Mouse (Mus musculus): ENCODE results near the gene Klhl21. TPM values are rescaled to one million over a fixed set of nuclear protein-coding genes. Genes with fewer than 3 reads are reported as not detected.

Gene Klhl21
- polyA plus RNA-seq (2014; fragmentation: Illumina TruSeq; extraction: RNeasy Lipid Tissue Mini Kit (QIAGEN cat#74804); ENCODE audit: low replicate concordance), result 1.1 TPM

GRCm38 (mm10) chr4:152008622-152009075, at the start of gene Klhl21:
TSS of gene Klhl21 (plus strand) at chr4:152008803.

GRCm38 (mm10) chr4:151988342-151989109, 20.1 kb upstream of the Klhl21 start, which contains the start of gene Thap3:
TSS of gene Thap3 (minus strand) at chr4:151988997.

GRCm38 (mm10) chr4:151996173-151996950, 12.2 kb upstream of the Klhl21 start, which contains the start of gene Phf13:
TSS of gene Phf13 (minus strand) at chr4:151996258.

GRCm38 (mm10) chr4:152027524-152027923, 18.9 kb downstream of the Klhl21 start, which contains the start of gene Zbtb48:
TSS of gene Zbtb48 (minus strand) at chr4:152027671.

GRCm38 (mm10) chr4:152038225-152038984, 29.8 kb downstream of the Klhl21 start, which contains the start of gene Tas1r1:
TSS of gene Tas1r1 (minus strand) at chr4:152038568.

GRCm38 (mm10) chr4:152038985-152039830, 30.6 kb downstream of the Klhl21 start, which contains the start of gene Nol9:
TSS of gene Nol9 (plus strand) at chr4:152039321.

Other genes starting within 250 kb of the Klhl21 start
- 30.6 TPM for gene Camta1, start 146.9 kb upstream of the Klhl21 start, polyA plus RNA-seq (2014; fragmentation: Illumina TruSeq; extraction: RNeasy Lipid Tissue Mini Kit (QIAGEN cat#74804); ENCODE audit: low replicate concordance)
- 17.6 TPM for gene Dnajc11, start 75.1 kb upstream of the Klhl21 start, polyA plus RNA-seq (2014; fragmentation: Illumina TruSeq; extraction: RNeasy Lipid Tissue Mini Kit (QIAGEN cat#74804); ENCODE audit: low replicate concordance)
- not detected for gene Thap3, start 19.8 kb upstream of the Klhl21 start, polyA plus RNA-seq (2014; fragmentation: Illumina TruSeq; extraction: RNeasy Lipid Tissue Mini Kit (QIAGEN cat#74804); ENCODE audit: low replicate concordance)
- gene Phf13, start 12.5 kb upstream of the Klhl21 start, polyA plus RNA-seq (2014; fragmentation: Illumina TruSeq; extraction: RNeasy Lipid Tissue Mini Kit (QIAGEN cat#74804); ENCODE audit: low replicate concordance), result 4.8 TPM
- gene Zbtb48, start 18.9 kb downstream of the Klhl21 start, polyA plus RNA-seq (2014; fragmentation: Illumina TruSeq; extraction: RNeasy Lipid Tissue Mini Kit (QIAGEN cat#74804); ENCODE audit: low replicate concordance), result 1.3 TPM
- not detected for gene Tas1r1, start 29.8 kb downstream of the Klhl21 start, polyA plus RNA-seq (2014; fragmentation: Illumina TruSeq; extraction: RNeasy Lipid Tissue Mini Kit (QIAGEN cat#74804); ENCODE audit: low replicate concordance)
- 9.7 TPM for gene Nol9, start 30.5 kb downstream of the Klhl21 start, polyA plus RNA-seq (2014; fragmentation: Illumina TruSeq; extraction: RNeasy Lipid Tissue Mini Kit (QIAGEN cat#74804); ENCODE audit: low replicate concordance)
- gene Plekhg5, start 63.7 kb downstream of the Klhl21 start, polyA plus RNA-seq (2014; fragmentation: Illumina TruSeq; extraction: RNeasy Lipid Tissue Mini Kit (QIAGEN cat#74804); ENCODE audit: low replicate concordance), result not detected
- gene Tnfrsf25, start 107.1 kb downstream of the Klhl21 start, polyA plus RNA-seq (2014; fragmentation: Illumina TruSeq; extraction: RNeasy Lipid Tissue Mini Kit (QIAGEN cat#74804); ENCODE audit: low replicate concordance), result not detected
- 5.0 TPM for gene Espn, start 143.6 kb downstream of the Klhl21 start, polyA plus RNA-seq (2014; fragmentation: Illumina TruSeq; extraction: RNeasy Lipid Tissue Mini Kit (QIAGEN cat#74804); ENCODE audit: low replicate concordance)
- gene Hes2, start 150.1 kb downstream of the Klhl21 start, polyA plus RNA-seq (2014; fragmentation: Illumina TruSeq; extraction: RNeasy Lipid Tissue Mini Kit (QIAGEN cat#74804); ENCODE audit: low replicate concordance), result 6.7 TPM
- 0.74 TPM for gene Acot7, start 169.3 kb downstream of the Klhl21 start, polyA plus RNA-seq (2014; fragmentation: Illumina TruSeq; extraction: RNeasy Lipid Tissue Mini Kit (QIAGEN cat#74804); ENCODE audit: low replicate concordance)